Mouse (Mus musculus) c-Kit-positive CD71-negative TER-119-negative erythroid progenitor cells, embryonic 14.5 days (primary cell): ENCODE measurements around the gene Taf4.

ENCODE experiments used
- DNase-seq: peaks from one replicate; pipeline ENCODE4 v3.0.0-alpha.2; 2013; ENCODE audit warnings: low read depth

Taf4 gene

GRCm38 (mm10) chr2:179976628-179977343 is at the start of gene Taf4:
Gene Taf4, minus strand, starts transcription at chr2:179976646.
- DNase-seq, result peak; percentile 60

- no peak for DNase-seq
Measured at GRCm38 (mm10) chr2:180025861-180026200, 49.4 kb upstream of the Taf4 start.

GRCm38 (mm10) chr2:180025135-180025860 is 48.9 kb upstream of the Taf4 start:
- no peak for DNase-seq

GRCm38 (mm10) chr2:180024401-180025098 is 48.1 kb upstream of the Taf4 start, which contains the start of gene Lsm14b:
Gene Lsm14b, plus strand, starts transcription at chr2:180024987.
- DNase-seq, result peak; percentile 95

- no peak for DNase-seq
Measured at GRCm38 (mm10) chr2:180022751-180023150, 46.3 kb upstream of the Taf4 start.

GRCm38 (mm10) chr2:180020919-180021318 is 44.5 kb upstream of the Taf4 start:
- no peak for DNase-seq

GRCm38 (mm10) chr2:180020091-180020661 is 43.7 kb upstream of the Taf4 start:
- no peak for DNase-seq

- no peak for DNase-seq
Measured at GRCm38 (mm10) chr2:180018573-180018972, 42.1 kb upstream of the Taf4 start.

GRCm38 (mm10) chr2:180017632-180018031 is 41.2 kb upstream of the Taf4 start:
- DNase-seq, result no peak

- no peak for DNase-seq
Measured at GRCm38 (mm10) chr2:180013686-180014085, 37.2 kb upstream of the Taf4 start.

- no peak for DNase-seq
Measured at GRCm38 (mm10) chr2:180011370-180011769, 34.9 kb upstream of the Taf4 start.

- DNase-seq, result no peak
Measured at GRCm38 (mm10) chr2:180010686-180011085, 34.2 kb upstream of the Taf4 start.

- DNase-seq, result no peak
Measured at GRCm38 (mm10) chr2:180006352-180007017, 30.0 kb upstream of the Taf4 start.

- DNase-seq, result no peak
Measured at GRCm38 (mm10) chr2:180005656-180006351, 29.4 kb upstream of the Taf4 start.

GRCm38 (mm10) chr2:180001635-180002034 is 25.2 kb upstream of the Taf4 start:
- DNase-seq, result no peak

- no peak for DNase-seq
Measured at GRCm38 (mm10) chr2:179998431-179998830, 22.0 kb upstream of the Taf4 start.

GRCm38 (mm10) chr2:179993071-179993470 is 16.6 kb upstream of the Taf4 start:
- no peak for DNase-seq

GRCm38 (mm10) chr2:179989098-179989497 is 12.7 kb upstream of the Taf4 start:
- no peak for DNase-seq

- DNase-seq, result no peak
Measured at GRCm38 (mm10) chr2:179986437-179987022, 10.1 kb upstream of the Taf4 start.

- DNase-seq, result no peak
Measured at GRCm38 (mm10) chr2:179985695-179986094, 9.2 kb upstream of the Taf4 start.

GRCm38 (mm10) chr2:179984830-179985229 is 8.4 kb upstream of the Taf4 start:
- DNase-seq, result no peak
